Mouse (Mus musculus): Measurements from ENCODE around the gene Kif21b. TPM values are rescaled to one million over a fixed set of nuclear protein-coding genes. Genes with fewer than 3 reads are reported as not detected.
A peak's percentile ranks its signal among the peaks of the same experiment; 100 is the strongest.

Kif21b gene
- total RNA-seq (2021), result 100 to 1,000 TPM; 182 to 199 TPM
- long read RNA-seq, full-length matches to known transcripts, result 1 of 39 reads
- long read RNA-seq, partial matches to known transcripts, result 37 of 39 reads
- long read RNA-seq, other reads (novel, unspliced or antisense), result 1 of 39 reads

DNA sequence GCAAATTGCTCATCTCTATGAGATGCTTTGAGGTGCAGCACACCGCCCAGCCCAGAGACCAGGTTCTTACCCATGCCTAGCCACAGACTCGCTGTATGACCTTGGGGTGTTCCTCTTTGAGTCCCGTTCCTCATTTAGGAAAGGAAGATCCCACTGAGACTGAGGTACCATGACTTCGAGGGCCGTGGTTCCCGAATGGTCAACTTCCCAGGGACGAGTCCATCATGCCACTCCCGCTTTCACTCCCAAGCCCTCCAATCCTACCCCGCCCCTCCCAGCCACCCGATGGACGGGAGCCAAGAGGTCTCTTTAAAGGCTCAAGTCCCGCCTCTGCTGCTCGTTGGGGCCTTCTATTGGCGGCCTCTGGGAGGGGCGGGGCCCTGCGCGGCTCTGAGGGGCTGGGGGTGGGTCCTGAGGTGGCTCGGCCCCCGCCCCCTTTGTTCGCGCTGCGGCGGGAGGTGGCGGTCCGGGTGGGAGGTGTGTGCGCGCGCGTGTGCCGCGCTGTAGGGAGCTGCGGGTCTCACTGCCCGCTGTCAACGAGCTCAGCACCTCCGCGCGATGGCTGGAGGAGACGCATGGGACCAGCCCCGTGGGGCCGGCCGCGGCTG is at the start of gene Kif21b:
TSS of gene Kif21b (plus strand) at position 439 of the 608 bp plus-strand sequence.
- peak; percentile 92 to 96 for DNase-seq (ENCODE audit: low spot score in 2 of 2)

DNA sequence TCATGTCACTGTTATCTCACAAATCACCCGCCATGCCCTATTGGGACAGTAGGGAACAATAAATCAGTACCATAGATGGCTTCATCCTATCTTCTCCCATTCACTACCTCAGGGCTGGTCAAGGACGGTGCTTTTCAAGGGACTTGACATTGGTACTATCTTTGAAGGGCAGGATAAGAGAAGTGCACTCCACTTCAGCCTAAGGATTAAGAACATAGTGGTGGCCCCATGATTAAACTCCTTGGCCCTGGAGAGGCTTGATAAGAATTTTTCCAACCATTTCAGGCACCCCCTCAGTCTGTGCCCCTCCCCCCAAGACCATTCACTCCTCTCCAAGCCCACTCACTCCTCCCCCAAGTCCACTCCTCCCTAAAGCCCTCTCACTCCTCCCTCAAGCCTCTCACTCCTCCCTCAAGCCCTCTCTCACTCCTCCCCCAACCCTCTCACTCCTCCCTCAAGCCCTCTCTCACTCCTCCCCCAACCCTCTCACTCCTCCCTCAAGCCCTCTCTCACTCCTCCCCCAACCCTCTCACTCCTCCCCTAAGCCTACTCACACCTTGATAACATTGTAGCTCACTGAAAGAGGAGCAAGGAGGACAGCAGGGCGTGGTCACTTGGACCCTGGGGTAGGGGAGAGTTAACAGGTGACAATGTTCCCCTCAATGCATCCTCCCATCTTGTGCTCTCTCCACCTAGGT is 45.1 kb upstream of the Kif21b start:
- DNase-seq (ENCODE audit: low spot score in 2 of 2), result no peak

- DNase-seq (ENCODE audit: low spot score in 2 of 2), result no peak
Observed at GRCm38 (mm10) chr1:136089368-136090165, 41.6 kb upstream of the Kif21b start.

- DNase-seq (ENCODE audit: low spot score in 2 of 2), result no peak
Observed at GRCm38 (mm10) chr1:136093726-136094125, 37.5 kb upstream of the Kif21b start.

DNA sequence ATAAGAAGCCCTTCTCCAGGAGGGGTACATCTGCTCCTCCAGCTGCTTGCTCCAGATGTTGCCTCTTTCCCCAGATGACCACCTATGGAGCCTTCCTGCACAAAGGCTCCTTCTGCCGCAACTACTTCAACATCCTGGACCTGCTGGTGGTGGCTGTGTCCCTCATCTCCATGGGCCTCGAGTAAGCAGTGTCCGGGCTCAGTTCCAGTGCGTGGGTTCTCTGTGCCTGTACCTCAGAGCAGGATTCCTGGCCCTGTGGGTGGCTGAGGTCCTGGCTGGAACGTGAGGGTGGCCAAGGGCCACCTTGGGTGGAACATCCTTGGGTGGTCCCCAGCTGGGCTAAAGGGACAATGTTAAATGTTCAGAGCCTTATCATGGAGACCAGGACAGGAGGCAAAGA is 36.4 kb upstream of the Kif21b start:
- no peak for DNase-seq (ENCODE audit: low spot score in 2 of 2)

DNA sequence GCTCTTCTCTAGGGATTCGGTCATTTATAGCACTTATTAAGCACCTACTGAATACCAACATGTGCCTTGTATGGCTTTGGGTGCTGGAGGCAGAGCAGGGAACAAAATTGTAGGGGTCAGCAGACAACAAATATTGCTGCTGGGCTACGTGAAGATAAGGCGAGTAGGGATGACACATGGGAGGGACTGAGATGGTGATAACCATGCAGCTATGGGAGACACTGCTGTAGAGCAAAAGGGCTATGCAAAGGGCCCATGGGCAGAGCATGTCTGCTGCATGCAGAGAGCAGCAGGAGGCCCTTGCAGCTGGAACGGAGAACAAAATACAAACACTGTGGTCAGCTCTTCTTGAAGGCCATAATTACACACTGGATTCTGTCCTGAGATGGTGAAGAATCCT is 29.1 kb upstream of the Kif21b start:
- DNase-seq (ENCODE audit: low spot score in 2 of 2), result no peak

GRCm38 (mm10) chr1:136102551-136102950 is 28.6 kb upstream of the Kif21b start:
- no peak for DNase-seq (ENCODE audit: low spot score in 2 of 2)

- DNase-seq (ENCODE audit: low spot score in 2 of 2), result no peak
Observed at GRCm38 (mm10) chr1:136102981-136103380, 28.2 kb upstream of the Kif21b start.

DNA sequence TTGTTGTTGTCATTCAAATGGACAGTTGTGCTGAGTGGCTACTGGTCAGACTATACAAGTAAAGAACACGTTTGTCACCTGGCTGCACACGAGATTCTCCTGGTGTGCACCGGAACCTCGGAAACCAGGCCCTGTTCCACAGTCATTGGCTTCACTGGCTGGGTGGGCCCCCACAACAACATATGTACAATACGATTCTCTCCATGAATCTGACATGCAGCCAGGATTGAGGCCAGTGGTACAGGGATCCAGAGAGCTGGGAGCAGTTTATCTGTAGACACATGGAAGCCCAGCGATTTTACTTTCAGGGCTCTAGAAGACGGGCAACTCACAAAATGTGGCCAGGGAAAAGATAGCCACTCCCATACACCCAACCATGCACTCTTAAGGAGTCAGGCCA is 27.5 kb upstream of the Kif21b start:
- DNase-seq (ENCODE audit: low spot score in 2 of 2), result no peak

- DNase-seq (ENCODE audit: low spot score in 2 of 2), result no peak
Observed at GRCm38 (mm10) chr1:136104741-136105140, 26.4 kb upstream of the Kif21b start.

DNA sequence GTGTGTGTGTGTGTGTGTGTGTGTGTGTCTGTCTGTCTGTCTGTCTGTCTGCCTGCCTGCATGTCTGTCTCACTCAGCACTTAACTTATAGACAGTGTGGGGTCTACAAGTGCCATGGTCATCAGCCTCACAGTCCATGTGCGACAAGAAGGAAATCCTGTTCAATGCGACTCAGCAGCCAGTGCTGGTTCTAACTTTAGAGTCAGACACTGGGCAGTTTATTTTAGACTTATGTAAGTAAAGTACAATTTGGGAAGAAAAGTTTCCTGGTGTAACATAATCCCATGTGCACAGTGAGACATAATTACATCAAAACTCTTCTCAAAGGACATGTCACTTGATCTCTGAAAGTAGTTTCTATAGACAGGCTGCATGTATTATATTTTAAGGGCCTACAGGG is 21.7 kb upstream of the Kif21b start:
- DNase-seq (ENCODE audit: low spot score in 2 of 2), result no peak

GRCm38 (mm10) chr1:136116183-136116582 is 15.0 kb upstream of the Kif21b start:
- DNase-seq (ENCODE audit: low spot score in 2 of 2), result peak; percentile 69 to 75

DNA sequence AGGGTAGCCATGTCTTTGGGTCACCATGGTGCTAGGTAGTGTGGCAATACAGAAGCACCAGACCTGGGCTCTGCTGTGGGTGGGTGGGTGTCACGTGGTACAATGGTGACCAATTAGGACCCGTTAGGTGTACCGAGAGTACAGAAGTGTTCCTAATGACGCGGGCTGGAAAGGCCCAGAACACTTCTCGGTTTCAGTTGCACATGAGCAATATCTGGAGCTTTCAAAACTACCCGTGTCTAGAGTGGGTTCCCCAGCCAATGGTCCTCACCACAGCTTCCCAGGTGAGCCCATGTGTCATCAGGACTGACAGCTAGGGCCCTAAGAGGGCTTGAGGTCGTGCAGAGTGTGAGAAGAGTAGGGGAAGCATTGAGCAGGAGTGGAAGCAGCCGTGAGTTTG is 14.1 kb upstream of the Kif21b start:
- no peak for DNase-seq (ENCODE audit: low spot score in 2 of 2)

GRCm38 (mm10) chr1:136118875-136119274 is 12.3 kb upstream of the Kif21b start:
- DNase-seq (ENCODE audit: low spot score in 2 of 2), result peak; percentile 71

DNA sequence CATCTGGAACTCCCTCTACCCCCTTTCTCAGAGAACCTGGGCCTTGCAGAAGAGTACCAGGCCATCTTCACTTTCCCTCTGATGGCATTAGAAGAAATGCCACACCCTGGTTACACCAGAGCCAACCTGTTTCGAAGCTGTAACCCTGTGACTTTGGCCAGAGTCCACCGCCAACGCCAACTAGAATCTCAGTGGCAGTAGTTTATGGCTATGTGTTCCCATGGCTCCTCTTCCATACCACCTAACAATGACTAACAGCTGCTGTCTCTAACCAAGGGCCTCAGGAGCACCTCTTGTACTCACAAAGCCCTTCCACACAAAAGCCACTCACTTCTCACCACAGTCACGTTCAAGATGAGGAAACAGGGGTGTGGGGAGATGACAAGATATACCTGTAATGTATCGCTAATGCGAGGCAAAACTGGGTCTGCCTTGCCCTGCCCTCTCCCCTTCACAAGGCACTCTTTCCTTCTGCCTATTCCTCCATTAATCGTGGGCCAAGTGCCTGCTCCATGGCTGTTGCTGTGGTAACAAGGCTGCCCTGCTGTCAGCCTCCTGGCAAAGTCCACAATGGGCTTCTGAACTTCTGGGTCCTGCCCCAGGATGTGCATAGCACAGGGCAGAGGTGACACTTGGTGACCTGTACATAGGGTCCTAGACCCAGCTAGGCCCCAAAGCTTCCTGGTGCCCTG is 11.5 kb upstream of the Kif21b start:
- no peak for DNase-seq (ENCODE audit: low spot score in 2 of 2)

- DNase-seq (ENCODE audit: low spot score in 2 of 2), result no peak
Observed at GRCm38 (mm10) chr1:136120263-136120603, 11.0 kb upstream of the Kif21b start.

DNA sequence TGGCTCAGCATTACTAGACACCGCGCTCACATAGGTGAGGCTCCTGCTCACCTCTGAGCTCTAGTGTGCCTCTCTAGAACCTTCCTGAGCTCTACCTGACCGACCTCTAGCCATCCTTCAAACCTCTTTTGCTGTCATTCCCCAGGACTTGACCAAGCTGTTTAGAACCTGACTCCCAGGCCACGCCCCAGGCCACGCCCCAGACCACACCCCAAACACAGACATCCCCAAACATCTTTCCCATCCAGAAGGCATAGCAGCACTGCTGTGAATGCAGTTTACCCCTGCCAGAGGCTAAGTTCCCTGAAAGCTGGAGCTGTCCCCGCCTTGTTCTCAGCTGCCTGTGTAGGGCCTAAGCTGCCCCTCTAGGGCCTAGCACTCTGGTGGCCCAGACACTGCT is 10.4 kb upstream of the Kif21b start:
- DNase-seq (ENCODE audit: low spot score in 2 of 2), result no peak

- no peak for DNase-seq (ENCODE audit: low spot score in 2 of 2)
Observed at GRCm38 (mm10) chr1:136122030-136122429, 9.2 kb upstream of the Kif21b start.

DNA sequence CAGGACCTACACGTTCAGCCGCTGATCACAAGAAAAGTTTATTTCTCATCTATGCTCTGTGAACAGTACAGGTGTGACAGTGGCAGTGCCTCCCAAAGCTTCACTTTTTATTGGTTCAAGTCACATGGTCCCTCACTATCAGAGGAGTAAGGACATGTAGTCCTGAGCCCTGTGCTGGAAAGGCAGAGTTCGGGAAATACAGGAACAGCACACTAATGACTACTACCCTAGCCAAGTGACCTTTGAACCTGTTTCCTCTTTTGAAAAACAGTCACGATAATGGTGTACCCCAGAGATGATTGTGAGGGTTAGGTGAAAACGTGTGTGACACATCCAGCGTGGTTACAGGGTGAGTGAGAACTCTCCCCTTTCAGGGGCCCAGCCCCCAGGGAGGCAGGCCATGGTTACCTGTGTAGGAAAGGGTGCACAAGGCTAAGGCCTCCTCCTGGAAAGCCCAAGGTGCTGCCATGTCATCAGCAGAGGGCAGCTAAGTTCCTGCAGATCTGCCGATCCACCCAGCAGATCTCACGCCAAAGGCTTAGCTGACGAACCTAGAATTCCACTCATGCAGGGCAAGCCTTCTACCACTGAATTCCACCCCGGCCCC is 4.9 kb upstream of the Kif21b start:
- DNase-seq (ENCODE audit: low spot score in 2 of 2), result no peak

- DNase-seq (ENCODE audit: low spot score in 2 of 2), result no peak
Observed at GRCm38 (mm10) chr1:136126895-136127294, 4.3 kb upstream of the Kif21b start.

DNA sequence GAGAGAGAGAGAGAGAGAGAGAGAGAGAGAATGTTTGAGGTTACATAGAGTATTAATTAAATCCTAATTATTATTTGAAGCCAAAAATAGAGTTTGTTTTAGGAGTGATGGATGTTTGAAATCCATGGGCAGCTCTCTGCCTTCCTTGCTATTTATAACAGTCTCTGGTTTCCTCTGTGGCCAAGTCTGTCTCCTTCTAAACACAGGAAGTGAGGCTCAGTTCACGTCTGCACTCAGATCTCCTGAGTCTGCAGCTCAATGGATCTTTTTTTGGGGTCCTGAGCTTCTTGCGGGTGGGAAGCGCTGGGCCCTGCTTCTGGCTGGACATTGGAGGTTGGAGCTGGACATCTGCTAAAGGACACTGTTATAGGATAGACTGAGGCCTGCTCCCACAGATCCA is 3.3 kb upstream of the Kif21b start:
- no peak for DNase-seq (ENCODE audit: low spot score in 2 of 2)
